Mouse (Mus musculus) cerebellum, adult (tissue): ENCODE measurements around the gene 4930469K13Rik.

Experiments used
- ATAC-seq: cut with Nextera tagmentation; 2 replicates; pipeline ENCODE4 v1.9.2; 2017; ENCODE audit warnings: mild to moderate bottlenecking, moderate library complexity, mixed read lengths; ENCODE audit not compliant: insufficient number of reproducible peaks, low FRiP score, low TSS enrichment

4930469K13Rik gene

DNA sequence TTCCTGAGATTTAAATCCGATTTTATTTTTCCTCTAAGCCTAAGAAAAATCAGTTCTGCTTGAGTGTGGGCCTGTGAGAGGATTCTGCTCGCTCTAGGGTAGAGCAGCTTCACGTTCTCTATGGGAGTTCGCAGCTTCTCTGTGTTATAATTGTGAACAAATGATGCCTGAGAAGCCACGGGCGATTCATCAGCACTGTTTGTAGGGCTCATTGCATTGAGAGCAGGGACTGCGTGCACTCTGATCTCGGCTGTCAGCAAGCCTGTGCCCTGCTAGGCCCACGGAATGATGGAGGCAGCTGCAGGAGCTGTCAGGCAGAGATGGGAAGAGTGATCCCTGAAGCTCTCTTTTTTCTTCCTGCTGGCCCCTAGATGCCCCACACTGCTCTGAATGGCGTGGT lies 100.1 kb downstream of the 4930469K13Rik start:
- no peak for ATAC-seq

GRCm38 (mm10) chr11:33993496-33993895 lies 104.9 kb downstream of the 4930469K13Rik start:
- ATAC-seq = no peak

GRCm38 (mm10) chr11:33992938-33993337 lies 105.4 kb downstream of the 4930469K13Rik start, which contains the start of gene Kcnip1:
TSS of gene Kcnip1 (minus strand) at chr11:33993152.
- ATAC-seq = peak; percentile 32; the same call in 1 of the 2 replicates

DNA sequence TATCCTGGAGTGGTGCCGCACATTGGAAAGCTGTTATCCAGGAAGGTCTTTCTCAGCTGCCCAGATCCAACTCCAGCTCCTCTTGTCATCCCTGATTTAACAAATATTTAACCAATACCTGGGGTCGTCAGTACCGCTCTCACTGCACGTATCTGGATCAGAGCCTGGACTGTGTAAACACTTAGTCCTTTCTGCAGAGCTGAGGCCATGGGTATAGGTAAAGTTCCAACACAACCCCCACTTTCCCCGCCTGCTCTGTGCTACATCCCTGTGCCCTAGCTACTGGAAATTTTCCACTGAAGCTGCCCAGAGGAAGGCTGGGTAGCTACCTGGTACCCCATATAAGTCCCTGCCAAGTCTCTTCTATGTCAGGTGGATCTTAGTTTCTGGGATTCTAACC lies 108.4 kb downstream of the 4930469K13Rik start:
- ATAC-seq = no peak

- no peak for ATAC-seq
These were observed 111.8 kb downstream of the 4930469K13Rik start for GRCm38 (mm10) chr11:33986525-33986924.

DNA sequence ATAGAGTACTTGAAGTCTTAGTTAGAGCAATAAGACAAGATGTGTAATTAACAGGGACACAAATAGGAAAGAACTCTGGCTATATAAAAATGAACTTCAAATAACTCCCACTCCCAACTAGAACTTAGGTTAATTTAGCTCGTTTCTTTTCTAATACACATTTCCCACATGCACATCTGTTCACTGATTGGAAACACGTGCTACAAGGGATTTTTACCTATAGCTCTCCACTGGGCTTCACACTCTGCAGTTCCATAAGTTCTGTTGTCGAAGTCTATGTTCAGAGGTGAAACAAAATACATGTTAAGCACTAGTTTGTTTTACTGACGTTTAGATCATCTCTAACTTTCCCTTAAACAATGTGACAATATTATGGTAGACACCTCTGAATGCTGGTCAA lies 118.2 kb downstream of the 4930469K13Rik start:
- ATAC-seq = no peak

DNA sequence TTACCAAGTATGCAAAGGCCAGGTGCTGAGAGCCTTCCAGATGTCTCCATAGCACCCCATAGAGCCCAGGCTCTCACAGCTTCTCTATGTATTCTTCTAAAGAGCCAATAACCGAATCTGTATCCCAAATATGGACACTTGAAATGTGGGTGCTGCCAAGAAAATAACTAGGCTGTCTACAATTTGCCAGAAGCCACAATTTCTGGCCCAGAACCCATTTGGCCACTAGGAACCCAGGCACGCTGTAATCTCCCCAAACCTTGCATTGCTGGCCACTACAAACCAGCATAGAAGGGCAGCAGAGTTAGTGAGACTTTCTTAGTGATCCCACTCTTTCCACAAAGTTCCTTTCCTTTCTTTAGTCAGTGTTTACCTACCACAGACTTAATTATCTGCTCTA lies 123.2 kb downstream of the 4930469K13Rik start:
- no peak for ATAC-seq

DNA sequence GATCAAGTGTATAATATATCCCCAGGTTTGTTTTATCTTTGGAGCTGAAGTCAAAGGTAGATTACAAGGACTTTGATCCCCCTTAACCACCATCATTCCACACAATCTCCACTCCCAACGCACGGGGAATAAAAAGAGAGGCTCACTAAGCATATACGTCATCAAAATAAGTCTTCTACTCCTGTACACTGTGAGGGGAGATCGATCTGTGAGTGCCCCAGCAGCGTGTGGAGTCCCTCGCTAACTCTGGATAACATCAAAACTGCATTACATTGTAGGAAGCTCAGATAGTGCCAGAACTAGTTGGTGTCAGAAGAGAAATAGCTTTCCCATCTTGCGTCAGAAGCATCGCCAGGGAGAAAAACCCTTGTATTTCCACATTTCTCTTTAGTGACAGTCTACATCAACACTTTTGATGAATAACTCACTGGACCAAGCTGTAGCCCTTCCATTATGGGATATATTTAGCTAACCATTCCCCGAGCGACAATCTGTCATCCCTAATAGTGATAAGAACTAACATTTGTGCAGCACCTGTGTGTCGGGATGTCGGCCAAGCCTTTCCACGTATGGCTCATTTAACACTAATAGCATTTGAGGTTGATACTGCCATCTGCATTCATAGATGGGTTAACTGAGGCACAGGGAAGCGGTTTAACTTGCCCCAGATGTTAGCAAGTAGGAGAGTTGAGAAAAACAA lies 123.9 kb downstream of the 4930469K13Rik start:
- no peak for ATAC-seq

DNA sequence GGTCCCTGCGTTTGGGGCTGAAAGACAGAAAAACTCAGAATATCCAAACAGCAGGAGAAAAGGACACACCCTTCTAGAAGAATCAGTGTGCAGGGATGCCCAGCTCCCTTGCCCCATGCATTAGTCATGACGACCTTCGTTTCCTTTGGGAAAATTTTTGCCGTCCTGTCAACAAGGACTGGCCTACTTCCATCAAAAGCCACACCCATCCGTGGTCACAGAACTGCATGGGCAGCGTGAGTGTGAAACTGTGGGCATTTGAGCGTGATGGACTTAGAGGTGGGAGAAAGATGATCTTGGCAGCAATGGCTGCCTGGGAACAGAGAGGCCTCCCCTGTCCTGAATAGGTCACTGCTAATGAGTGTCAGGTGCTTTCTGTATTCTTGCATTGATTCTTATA lies 126.2 kb downstream of the 4930469K13Rik start:
- ATAC-seq = no peak

DNA sequence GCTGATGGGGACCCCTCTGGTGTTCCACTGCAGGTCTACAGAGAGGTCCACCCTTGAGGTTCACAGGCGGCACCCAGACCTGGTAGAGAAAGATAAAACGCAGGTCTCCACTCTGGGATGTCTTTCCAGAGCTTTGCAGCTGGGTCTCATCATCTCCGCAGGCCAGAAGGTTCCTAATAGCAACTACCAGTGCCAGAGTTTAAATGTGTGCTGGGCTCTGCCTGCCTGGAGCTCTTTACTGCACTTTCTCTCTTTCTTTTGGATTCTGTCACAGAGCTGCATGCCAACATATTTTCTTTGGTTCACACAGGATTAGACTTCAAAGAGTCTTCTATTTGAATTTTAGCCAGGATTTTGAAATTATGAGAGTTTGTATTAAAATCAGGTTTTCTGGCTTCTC lies 129.2 kb downstream of the 4930469K13Rik start:
- no peak for ATAC-seq

- no peak for ATAC-seq
These were observed 130.6 kb downstream of the 4930469K13Rik start for GRCm38 (mm10) chr11:33967708-33968107.

GRCm38 (mm10) chr11:33965380-33965779 lies 133.0 kb downstream of the 4930469K13Rik start:
- ATAC-seq = no peak

- no peak for ATAC-seq
These were observed 135.5 kb downstream of the 4930469K13Rik start, which contains the start of gene Kcnmb1 for GRCm38 (mm10) chr11:33962688-33963407. TSS of gene Kcnmb1 (plus strand) at chr11:33963013.

DNA sequence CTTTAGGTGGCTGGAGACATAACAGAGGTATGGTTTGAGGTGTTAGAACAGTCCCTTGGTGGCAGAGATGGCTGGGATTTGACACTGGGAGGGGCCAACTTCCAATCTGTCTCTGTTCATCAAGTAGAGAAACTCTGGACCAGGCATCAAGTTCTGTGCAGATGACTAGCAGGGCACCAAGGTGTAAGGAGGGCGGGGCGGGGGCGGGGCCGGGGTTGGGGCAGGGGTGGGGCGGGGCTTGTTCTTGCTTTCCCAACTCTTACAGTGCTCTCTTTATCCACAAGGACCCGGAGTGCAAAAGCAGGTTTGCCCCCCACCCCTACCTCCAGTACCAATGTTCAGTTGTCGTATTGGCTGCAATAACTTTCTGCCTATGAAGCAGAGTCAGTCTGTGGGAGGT lies 136.2 kb downstream of the 4930469K13Rik start:
- ATAC-seq = no peak

DNA sequence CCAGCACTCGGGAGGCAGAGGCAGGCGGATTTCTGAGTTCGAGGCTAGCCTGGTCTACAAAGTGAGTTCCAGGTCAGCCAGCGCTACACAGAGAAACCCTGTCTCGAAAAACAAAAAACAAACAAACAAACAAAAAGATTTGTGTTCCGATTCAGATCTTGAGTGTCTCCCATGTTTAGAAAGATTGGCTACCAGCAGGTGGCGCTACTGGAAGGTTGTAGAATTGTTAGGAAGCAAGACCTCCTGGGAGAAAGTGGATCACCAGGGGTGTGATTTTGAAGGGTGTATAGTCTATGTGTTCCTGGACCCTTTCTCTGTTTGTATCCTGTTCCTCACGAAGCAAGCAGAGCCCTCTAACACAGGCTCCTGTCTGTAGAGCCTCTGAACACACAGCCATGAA lies 139.6 kb downstream of the 4930469K13Rik start:
- no peak for ATAC-seq

DNA sequence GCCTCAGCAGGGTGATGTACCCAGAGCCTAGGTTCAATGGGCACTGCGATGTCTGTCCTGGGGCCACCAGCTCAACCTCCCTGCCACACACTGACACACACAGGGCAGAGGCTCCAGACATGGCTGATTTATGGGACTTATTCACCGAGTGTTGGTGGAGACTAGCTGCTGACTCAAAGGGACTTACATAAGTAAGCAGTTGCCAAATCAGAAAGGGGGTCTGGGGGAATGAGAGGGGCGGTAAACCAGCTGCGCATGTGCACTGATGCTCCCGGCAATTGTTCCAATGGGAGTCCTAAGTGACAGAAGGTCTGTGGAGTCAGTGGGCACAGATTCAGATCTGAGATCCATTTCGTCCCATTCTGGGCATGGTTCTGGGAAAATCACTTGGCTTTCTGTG lies 140.8 kb downstream of the 4930469K13Rik start:
- ATAC-seq = no peak

DNA sequence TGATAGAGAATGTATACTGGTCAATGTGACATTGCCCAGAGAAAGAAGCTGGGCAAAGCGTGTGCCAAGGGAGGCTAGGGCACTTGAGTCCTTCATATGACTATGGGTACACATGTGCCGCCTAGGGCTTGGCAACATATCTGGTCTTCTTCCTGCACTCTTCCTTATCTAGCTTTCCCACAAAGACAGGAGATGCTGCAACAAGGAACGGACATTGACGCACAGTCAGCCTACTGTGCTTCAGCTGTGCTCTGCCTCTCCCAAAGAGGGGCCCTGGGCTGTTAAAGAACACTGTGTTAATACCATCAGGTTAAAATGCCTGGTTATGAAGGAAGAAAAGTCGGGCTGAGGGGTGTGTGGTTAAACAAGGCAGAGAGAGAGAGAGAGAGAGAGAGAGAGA lies 141.7 kb downstream of the 4930469K13Rik start:
- ATAC-seq = no peak

- no peak for ATAC-seq
These were observed 142.4 kb downstream of the 4930469K13Rik start for GRCm38 (mm10) chr11:33955982-33956381.

DNA sequence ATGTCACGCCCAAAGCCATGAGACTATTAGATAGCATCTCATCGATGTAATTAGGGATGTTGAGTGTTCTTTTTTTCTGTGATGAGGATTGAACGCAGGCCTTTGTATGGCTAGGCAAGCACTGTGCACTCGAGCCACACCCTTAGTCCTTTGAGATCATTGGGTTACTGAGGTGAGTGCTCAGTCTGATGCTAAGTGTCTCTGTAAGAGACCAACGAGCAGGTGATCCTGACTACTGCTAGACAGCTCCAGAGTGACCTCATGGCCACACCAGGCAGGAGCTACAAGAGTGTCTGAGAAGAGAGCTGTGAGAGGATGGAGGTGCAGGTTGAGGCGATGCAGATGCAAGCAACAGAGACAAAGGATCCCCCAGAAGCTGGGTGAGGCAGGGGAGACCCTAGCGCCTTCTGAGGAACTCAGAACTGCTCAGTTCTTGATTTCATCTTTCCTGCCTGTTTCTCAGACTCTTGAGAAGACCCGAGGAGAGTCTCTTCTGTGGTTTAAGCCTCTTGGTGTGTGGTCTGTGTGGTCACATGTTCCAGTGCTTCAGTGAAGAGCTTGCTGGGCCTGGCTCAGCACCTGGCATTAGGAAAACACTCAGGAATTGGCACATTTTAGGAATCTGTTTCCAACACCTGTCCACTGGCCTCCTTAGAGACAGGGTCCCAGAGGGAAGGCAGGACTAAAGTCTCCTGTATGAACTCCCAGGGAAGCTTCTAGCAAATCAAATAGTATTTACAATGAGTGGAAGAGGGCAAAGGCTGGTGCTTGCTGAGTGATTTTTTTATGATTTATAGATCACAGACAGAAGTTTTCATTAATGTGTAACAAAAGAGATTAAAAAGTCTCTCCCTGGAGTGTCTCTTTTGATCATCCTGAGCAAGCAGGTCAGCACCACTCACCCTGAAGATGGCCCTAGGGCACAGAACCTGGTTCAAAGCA lies 146.4 kb downstream of the 4930469K13Rik start:
- ATAC-seq = no peak

GRCm38 (mm10) chr11:33951155-33951554 lies 147.2 kb downstream of the 4930469K13Rik start:
- no peak for ATAC-seq

DNA sequence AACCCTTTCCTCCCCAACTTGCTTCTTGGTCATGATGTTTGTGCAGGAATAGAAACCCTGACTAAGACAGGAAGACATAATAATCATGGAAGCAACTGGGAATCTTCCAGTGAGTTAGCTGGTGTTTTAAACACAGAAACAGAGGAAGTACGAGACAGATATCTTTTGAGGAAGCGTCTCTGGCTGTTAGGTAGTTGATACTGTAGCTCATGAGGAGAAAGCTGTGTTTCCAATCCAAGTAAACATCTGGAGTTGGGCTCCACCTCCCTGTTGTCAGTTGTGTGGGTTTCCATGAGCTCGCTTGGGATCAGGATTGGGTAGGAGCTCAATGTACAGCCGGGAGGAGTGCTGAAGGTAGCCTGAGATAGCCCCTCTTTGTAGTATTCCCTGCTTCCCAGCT lies 151.9 kb downstream of the 4930469K13Rik start:
- no peak for ATAC-seq
